Mouse (Mus musculus): Measurements from ENCODE around the gene Mecom.

DNA sequence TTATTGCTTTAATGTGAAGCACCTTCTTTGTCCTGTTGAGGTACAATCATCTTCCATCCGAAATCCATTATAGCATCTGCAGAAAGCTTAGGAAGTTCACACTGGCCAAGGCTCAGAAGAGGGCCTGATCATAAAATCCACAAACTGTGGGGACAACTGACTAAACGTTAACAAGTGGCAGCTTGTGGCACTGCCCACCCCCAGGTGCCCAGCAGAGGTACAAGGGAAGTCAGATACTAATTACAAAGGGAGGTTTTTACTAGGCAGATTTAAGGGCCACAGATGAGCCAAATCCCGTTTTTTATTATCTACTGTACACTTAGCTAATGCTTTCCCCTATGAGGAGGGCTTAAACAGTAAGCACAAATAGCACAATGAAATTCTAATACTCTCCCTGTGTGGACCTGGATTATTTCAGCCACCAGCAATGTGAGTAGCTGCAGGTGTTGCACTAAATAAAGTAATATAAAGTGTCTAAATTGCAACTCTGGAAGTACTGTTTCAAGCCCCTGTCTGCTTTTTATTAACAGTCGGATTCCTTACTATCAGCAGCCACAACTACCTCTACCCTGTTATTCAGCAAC, 443.2 kb downstream of the Mecom start:
- TF ChIP-seq GATA1 (IDR thresholded peaks at IDR 0.05; ENCODE audit: borderline replicate concordance, low read length), result no peak
- TF ChIP-seq FLI1 (IDR thresholded peaks at IDR 0.05; ENCODE audit: low read length), result no peak
